Mouse (Mus musculus) heart, embryonic 15.5 days (tissue): ENCODE measurements at regions not wholly inside any gene's neighbourhood (a gene's known extent, or its start where the extent isn't known, plus 50 kb on each side); places are given as distances from the start of the nearest gene placed in this dataset.

Source experiments
- ATAC-seq: fragments of 200-750 bp; cut with Nextera tagmentation; replicated peaks from 2 replicates; pipeline ENCODE4 v1.8.0; 2017; ENCODE audit warnings: low read depth, moderate TSS enrichment; ENCODE audit not compliant: insufficient number of reproducible peaks, insufficient read depth, low FRiP score
- H3K27ac ChIP-seq: fragments of 300-500 bp; sonication (generic); 2 replicates; pipeline ENCODE4 v1.5.1; 2015; ENCODE audit warnings: mild to moderate bottlenecking, inconsistent platforms
- H3K27me3 ChIP-seq: fragments of 300-500 bp; sonication (generic); 2 replicates; pipeline ENCODE4 v1.6.1; 2015; ENCODE audit warnings: inconsistent platforms
- H3K36me3 ChIP-seq: fragments of 300-500 bp; sonication (generic); 2 replicates; pipeline ENCODE4 v1.6.1; 2015; ENCODE audit warnings: mild to moderate bottlenecking, inconsistent platforms
- H3K4me1 ChIP-seq: fragments of 300-500 bp; sonication (generic); replicated peaks from 2 replicates; pipeline ENCODE4 v1.6.1; 2015; ENCODE audit warnings: inconsistent platforms
- H3K4me2 ChIP-seq: fragments of 300-500 bp; sonication (generic); 2 replicates; pipeline ENCODE4 v1.6.1; 2015; ENCODE audit warnings: inconsistent platforms, mild to moderate bottlenecking, moderate library complexity
- H3K4me3 ChIP-seq: fragments of 300-500 bp; sonication (generic); 2 replicates; pipeline ENCODE4 v1.5.1; 2015; ENCODE audit warnings: mild to moderate bottlenecking, inconsistent platforms
- H3K9ac ChIP-seq: fragments of 300-500 bp; sonication (generic); 2 replicates; pipeline ENCODE4 v1.6.1; 2015; ENCODE audit warnings: mild to moderate bottlenecking, inconsistent platforms
- H3K9me3 ChIP-seq: fragments of 300-500 bp; sonication (generic); replicated peaks from 2 replicates; pipeline ENCODE4 v1.6.1; 2016; ENCODE audit warnings: inconsistent platforms
- WGBS: fragments of 180-500 bp; shearing (Covaris S2); methylation state at CpG from one replicate; pipeline ENCODE4 v1.1.7; 2015; ENCODE audit warnings: mixed read lengths; 5-methylcytosine and 5-hydroxymethylcytosine counted together

DNA sequence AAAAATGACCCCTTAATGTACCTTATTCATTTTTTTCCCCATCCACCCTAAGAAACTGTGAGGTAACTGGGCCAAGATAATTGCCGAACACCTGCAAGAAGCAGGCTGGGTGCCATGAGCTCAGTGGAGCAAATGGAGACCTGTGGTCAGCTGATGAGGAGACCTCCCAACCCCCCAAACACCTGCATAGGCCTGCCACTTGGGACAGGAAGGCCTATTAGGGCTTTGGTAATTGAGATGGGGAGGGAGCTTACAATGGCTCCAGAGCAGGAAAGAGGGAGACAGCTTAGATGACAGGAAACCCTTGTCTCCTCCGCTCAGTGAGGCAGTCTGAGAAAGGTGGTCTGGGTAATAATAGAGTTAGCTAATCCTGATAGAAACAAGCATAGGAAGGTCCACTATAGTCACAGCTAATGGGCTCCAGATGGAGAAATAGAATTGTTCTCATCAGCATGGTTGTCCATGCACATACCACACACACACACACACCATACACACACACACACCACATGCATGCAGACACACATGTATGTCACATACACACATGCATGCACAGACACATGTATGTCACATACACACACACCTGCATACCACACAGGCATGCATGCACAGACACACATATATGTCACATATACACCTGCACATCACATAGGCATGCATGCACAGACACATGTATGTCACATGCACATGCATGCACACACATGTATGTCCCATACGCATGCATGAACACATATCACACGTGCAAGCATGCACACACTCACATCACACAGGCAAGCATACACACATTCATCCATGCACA, 270.2 kb upstream of the Habp2 start:
- no peak overlapping the region for H3K27ac ChIP-seq
- H3K4me2 ChIP-seq = no peak overlapping the region
- ATAC-seq = no peak
- no peaks in the 10 kb centered on the region for H3K36me3 ChIP-seq
- 75% methylated on average over 4 of the region's 4 CpGs for WGBS
- H3K27me3 ChIP-seq = 0 out of 2 replicates have a peak, but pooled peaks cover 2% of the 10 kb centered on the region
- H3K4me1 ChIP-seq = no peaks in the 10 kb centered on the region
- H3K9me3 ChIP-seq = no peaks in the 10 kb centered on the region
- no peak overlapping the region for H3K4me3 ChIP-seq
- no peak overlapping the region for H3K9ac ChIP-seq

DNA sequence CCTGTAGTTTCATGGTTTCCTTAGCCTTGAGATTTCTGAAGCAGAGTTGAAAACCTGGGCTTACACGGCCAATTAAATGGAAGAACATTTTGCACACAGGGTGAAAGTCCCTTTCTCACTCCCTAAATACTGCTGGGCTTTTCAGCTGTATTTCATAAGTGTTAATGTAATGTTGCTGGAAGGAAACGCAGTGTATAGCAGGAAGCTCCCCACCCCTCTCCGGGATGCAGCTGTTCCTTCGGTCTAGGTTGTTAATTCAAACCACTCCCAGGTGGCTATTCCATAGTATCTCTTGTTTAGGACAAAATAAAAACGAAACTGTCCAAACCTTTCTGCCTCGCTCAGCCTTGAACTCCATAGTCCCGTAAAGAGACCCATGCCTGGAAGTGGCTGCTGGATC, 269.4 kb upstream of the Habp2 start:
- Histone ChIP-seq H3K9ac (no peak overlapping the region), H3K4me3 (no peak overlapping the region), H3K36me3 (no peaks in the 10 kb centered on the region), H3K4me2 (no peak overlapping the region), H3K4me1 (no peaks in the 10 kb centered on the region), H3K27ac (no peak overlapping the region), H3K27me3 (no peaks in the 10 kb centered on the region), H3K9me3 (no peaks in the 10 kb centered on the region)
- no peak for ATAC-seq
- 67% methylated on average over 7 of the region's 7 CpGs for whole genome bisulfite sequencing

GRCm38 (mm10) chr19:56019143-56019542, 267.8 kb upstream of the Habp2 start:
- no peak for ATAC-seq
- Histone ChIP-seq H3K27me3 (no peaks in the 10 kb centered on the region), H3K4me3 (no peak overlapping the region), H3K9me3 (no peaks in the 10 kb centered on the region), H3K36me3 (no peaks in the 10 kb centered on the region), H3K27ac (no peak overlapping the region), H3K4me1 (no peaks in the 10 kb centered on the region), H3K9ac (no peak overlapping the region), H3K4me2 (no peak overlapping the region)
- 61% methylated on average over 7 of the region's 7 CpGs for WGBS

- no peak overlapping the region for H3K9ac ChIP-seq
- H3K36me3 ChIP-seq = no peaks in the 10 kb centered on the region
- no peak overlapping the region for H3K4me2 ChIP-seq
- H3K4me1 ChIP-seq = no peaks in the 10 kb centered on the region
- H3K27ac ChIP-seq = no peak overlapping the region
- no peaks in the 10 kb centered on the region for H3K27me3 ChIP-seq
- no peak overlapping the region for H3K4me3 ChIP-seq
- H3K9me3 ChIP-seq = no peaks in the 10 kb centered on the region
- peak; percentile 39; the same call in 1 of the 2 replicates for ATAC-seq
- WGBS = 19% methylated on average over 6 of the region's 6 CpGs
Measured at GRCm38 (mm10) chr19:56022348-56022747, 264.6 kb upstream of the Habp2 start.

DNA sequence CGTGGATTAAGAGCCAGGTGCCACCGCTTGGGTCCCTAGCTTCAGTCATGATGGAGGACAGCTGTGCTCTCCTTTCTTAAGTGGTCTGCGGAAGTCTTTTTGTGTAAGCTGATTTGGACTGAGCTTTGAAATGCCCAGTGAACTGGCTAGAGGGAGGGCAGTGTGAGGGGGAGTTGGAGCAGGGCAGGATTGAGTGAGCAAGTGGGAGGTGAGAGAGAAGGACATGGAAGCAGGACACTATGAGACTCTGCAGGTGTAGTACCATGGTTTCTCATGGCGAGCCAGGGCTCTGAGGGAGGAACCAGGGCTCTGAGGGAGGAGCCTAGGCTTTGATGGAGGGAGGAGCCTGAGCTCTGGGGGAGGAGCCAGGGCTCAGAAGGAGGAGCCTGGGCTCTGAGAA, 262.3 kb upstream of the Habp2 start:
- H3K9me3 ChIP-seq = no peaks in the 10 kb centered on the region
- no peak overlapping the region for H3K4me3 ChIP-seq
- no peak overlapping the region for H3K4me2 ChIP-seq
- no peak for ATAC-seq
- H3K4me1 ChIP-seq = peaks cover 2% of the 10 kb centered on the region; the same call in 1 of the 2 replicates
- WGBS = 71% methylated on average over 4 of the region's 4 CpGs
- no peak overlapping the region for H3K27ac ChIP-seq
- H3K27me3 ChIP-seq = no peaks in the 10 kb centered on the region
- H3K36me3 ChIP-seq = no peaks in the 10 kb centered on the region
- H3K9ac ChIP-seq = no peak overlapping the region

GRCm38 (mm10) chr19:56029428-56030281, 257.3 kb upstream of the Habp2 start:
- Histone ChIP-seq H3K36me3 (no peaks in the 10 kb centered on the region), H3K9me3 (no peaks in the 10 kb centered on the region), H3K27ac (0 out of 2 replicates have a peak overlapping the region, but pooled peaks have one; percentile 23), H3K4me2 (no peak overlapping the region), H3K4me3 (no peak overlapping the region), H3K9ac (no peak overlapping the region), H3K4me1 (peaks cover 6% of the 10 kb centered on the region; the same call in 1 of the 2 replicates), H3K27me3 (no peaks in the 10 kb centered on the region)
- no peak for ATAC-seq
- 40% methylated on average over 21 of the region's 21 CpGs for WGBS

DNA sequence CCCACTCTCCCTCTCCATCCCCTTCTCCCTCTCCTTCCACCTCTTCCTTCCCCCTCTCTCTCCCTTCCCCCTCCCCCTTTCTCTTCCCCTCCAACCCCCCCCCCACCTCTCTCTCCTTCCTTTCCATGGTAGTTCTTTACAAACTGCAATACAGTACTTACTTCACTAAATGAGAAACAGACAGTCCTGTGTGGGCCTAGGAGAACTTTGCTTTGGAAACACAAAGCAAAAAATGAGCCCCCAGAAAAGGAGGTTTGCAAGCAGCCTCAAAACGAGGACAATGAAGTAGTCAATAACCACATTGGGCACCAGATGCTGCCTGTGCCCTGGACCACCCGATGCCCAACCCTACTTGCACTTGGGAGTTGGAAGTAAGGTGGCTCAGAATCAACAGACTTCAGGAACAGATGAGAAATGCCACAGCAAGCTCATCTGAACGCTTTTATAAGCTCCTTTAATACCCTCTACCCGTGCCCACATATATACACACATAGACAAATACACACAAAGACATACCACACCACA, 256.5 kb upstream of the Habp2 start:
- Histone ChIP-seq H3K9ac (no peak overlapping the region), H3K9me3 (no peaks in the 10 kb centered on the region), H3K36me3 (no peaks in the 10 kb centered on the region), H3K27me3 (no peaks in the 10 kb centered on the region), H3K4me1 (peaks cover 6% of the 10 kb centered on the region; the same call in 1 of the 2 replicates), H3K4me3 (no peak overlapping the region), H3K27ac (no peak overlapping the region), H3K4me2 (no peak overlapping the region)
- WGBS = 73% methylated on average over 4 of the region's 4 CpGs
- no peak for ATAC-seq

GRCm38 (mm10) chr19:56034552-56034951, 252.4 kb upstream of the Habp2 start:
- Histone ChIP-seq H3K27ac (no peak overlapping the region), H3K4me2 (no peak overlapping the region), H3K9me3 (no peaks in the 10 kb centered on the region), H3K4me1 (peaks cover 4% of the 10 kb centered on the region; the same call in 1 of the 2 replicates), H3K9ac (no peak overlapping the region), H3K27me3 (no peaks in the 10 kb centered on the region), H3K36me3 (no peaks in the 10 kb centered on the region), H3K4me3 (no peak overlapping the region)
- WGBS = 42% methylated on average over 4 of the region's 4 CpGs
- ATAC-seq = no peak

DNA sequence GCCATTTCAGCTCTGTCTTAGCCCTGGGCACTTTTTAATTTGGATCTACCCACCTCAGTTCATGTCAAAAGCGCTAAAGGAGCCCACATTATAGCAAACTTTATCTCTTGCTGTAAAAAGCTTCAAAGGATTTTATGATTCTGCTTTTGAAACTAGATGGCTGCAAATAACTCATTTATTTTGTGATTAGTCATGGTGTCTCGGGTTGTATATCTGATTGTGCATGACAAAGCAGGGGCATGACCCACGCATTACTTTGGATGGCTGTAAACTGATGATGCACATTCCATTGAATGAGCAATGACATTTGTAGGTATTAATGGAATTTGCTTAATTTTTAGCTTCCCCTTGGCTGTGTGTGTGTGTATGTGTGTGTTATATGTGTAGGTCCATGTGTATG, 249.4 kb upstream of the Habp2 start:
- ATAC-seq = no peak
- no peak overlapping the region for H3K4me2 ChIP-seq
- no peak overlapping the region for H3K9ac ChIP-seq
- no peaks in the 10 kb centered on the region for H3K9me3 ChIP-seq
- 84% methylated on average over 3 of the region's 3 CpGs for WGBS
- no peaks in the 10 kb centered on the region for H3K36me3 ChIP-seq
- no peaks in the 10 kb centered on the region for H3K27me3 ChIP-seq
- no peak overlapping the region for H3K27ac ChIP-seq
- H3K4me1 ChIP-seq = no peaks in the 10 kb centered on the region
- no peak overlapping the region for H3K4me3 ChIP-seq

DNA sequence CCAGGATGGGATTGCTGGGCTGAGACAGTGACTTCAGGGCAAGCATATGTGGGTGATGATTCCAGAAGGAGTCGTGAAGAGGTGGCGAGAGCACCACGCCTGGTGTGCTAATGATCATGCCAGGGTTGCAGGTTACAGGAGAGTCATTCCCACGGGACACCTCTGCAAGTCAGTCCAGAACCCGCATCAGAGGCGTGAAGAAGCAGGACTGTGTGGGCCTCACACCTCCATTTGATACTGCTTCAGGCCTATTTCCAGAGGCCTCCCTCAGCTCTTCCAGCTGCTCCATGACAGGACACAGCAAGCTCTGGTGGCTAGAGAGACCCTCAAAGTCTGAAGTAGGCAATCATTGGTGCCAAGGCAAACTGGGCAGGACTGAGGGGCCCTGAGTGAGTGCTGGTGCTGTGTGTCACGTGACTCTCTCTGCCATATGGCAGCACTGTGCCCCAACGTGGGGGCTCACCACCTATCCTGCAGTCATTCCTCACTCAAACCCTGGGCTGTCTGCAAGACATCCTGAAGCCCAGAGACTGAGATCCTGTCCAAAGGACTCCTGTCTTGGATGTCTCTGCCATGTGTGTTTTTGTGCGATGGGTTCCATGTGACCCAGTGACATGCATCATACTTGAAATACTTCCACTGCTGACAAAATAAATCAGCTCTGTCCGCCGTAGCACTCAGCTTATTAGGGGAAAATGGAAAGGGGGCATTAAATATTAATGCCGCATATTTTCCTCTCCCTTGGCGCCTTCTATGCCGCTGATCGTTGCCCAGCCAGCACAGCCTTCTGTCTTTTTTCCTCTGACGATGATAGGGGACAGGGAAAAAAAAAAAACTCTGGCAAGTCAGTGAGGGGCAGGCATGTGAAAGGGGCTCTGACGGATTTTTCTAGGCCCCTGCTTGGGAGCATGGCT, 247.6 kb upstream of the Habp2 start:
- WGBS = 74% methylated on average over 17 of the region's 17 CpGs
- Histone ChIP-seq H3K27ac (no peak overlapping the region), H3K4me2 (no peak overlapping the region), H3K9me3 (no peaks in the 10 kb centered on the region), H3K9ac (no peak overlapping the region), H3K36me3 (no peaks in the 10 kb centered on the region), H3K27me3 (no peaks in the 10 kb centered on the region), H3K4me1 (no peaks in the 10 kb centered on the region), H3K4me3 (no peak overlapping the region)
- no peak for ATAC-seq

DNA sequence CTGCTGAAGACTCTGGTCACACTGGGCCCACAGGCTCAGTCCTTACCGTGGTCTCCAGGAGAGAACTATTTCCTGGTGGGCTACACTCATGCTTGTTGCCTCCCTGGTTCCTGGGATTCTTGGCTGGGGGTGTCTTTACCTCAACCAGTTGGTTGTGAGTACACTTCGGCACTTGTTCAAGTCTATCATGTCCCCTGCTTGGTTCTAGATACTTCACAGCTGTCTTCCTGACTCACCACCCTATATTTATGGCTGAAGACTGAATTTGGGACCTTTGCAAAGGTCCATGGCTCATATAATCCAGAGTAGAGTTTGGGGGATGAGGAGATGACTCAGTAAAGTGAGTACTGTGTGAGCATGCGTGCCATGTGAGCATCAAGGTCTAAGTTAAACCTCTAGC, 245.0 kb upstream of the Habp2 start:
- 83% methylated on average over 3 of the region's 3 CpGs for WGBS
- H3K4me1 ChIP-seq = no peaks in the 10 kb centered on the region
- no peak overlapping the region for H3K4me2 ChIP-seq
- no peaks in the 10 kb centered on the region for H3K9me3 ChIP-seq
- no peak overlapping the region for H3K9ac ChIP-seq
- no peak overlapping the region for H3K27ac ChIP-seq
- ATAC-seq = no peak
- no peaks in the 10 kb centered on the region for H3K36me3 ChIP-seq
- H3K27me3 ChIP-seq = no peaks in the 10 kb centered on the region
- H3K4me3 ChIP-seq = no peak overlapping the region
